Mouse (Mus musculus): ENCODE measurements around the gene Hsf2bp. TPM values are rescaled to one million over a fixed set of nuclear protein-coding genes. Genes with fewer than 3 reads are reported as not detected.

Gene Hsf2bp
- polyA plus RNA-seq, 1 experiment from 2014 or later: 0.30 TPM

DNA sequence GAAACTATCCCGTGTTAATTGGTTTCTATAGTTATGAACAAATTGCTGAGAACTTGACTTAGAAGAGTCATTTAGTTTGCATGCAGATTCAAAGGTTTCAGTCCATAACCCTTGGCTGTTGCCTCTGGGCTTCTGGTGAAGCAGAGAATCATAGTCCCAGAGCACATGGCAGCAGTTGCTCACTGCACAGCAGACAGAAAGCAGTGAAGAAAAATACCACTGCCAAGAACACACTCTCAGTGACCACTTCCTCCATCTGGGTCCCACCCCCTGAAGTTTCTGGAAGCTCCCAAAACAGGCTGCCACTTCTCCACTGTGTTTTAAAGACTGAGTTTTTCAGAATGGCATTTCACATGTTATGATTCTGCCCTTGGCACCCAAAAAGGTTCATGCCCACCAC, 67.3 kb downstream of the Hsf2bp start:
- Histone ChIP-seq H3K27me3 (ENCODE audit: insufficient read depth, poor library complexity, severe bottlenecking) (no peaks in the 10 kb centered on the region), H3K36me3 (no peaks in the 10 kb centered on the region), H3K4me1 (replicated peaks) (peaks cover 4% of the 10 kb centered on the region; the same call in 1 of the 2 replicates), H3K4me3 (no peak overlapping the region), H3K27ac (no peak overlapping the region), H3K9me3 (no peaks in the 10 kb centered on the region)
- 86% methylated on average over 1 of the region's 1 CpGs for WGBS
- DNase-seq (ENCODE audit: low spot score): no peak

GRCm38 (mm10) chr17:31967311-31967710, 68.8 kb downstream of the Hsf2bp start:
- H3K4me1 ChIP-seq (replicated peaks): peaks cover 4% of the 10 kb centered on the region; the same call in 1 of the 2 replicates
- WGBS: 78% methylated on average over 4 of the region's 4 CpGs
- H3K9me3 ChIP-seq: no peaks in the 10 kb centered on the region
- no peak for DNase-seq (ENCODE audit: low spot score)
- no peaks in the 10 kb centered on the region for H3K36me3 ChIP-seq
- H3K27me3 ChIP-seq (ENCODE audit: insufficient read depth, poor library complexity, severe bottlenecking): no peaks in the 10 kb centered on the region
- H3K4me3 ChIP-seq: no peak overlapping the region
- H3K27ac ChIP-seq: no peak overlapping the region

- peaks cover 4% of the 10 kb centered on the region; the same call in 1 of the 2 replicates for H3K4me1 ChIP-seq (replicated peaks)
- 90% methylated on average over 1 of the region's 1 CpGs for WGBS
Observed at GRCm38 (mm10) chr17:31966566-31966965, 69.6 kb downstream of the Hsf2bp start.

GRCm38 (mm10) chr17:31965623-31966022, 70.5 kb downstream of the Hsf2bp start:
- no peaks in the 10 kb centered on the region for H3K9me3 ChIP-seq
- WGBS: 32% methylated on average over 2 of the region's 2 CpGs
- H3K4me1 ChIP-seq (replicated peaks): peaks cover 4% of the 10 kb centered on the region; the same call in 1 of the 2 replicates
- peak; percentile 15 for DNase-seq (ENCODE audit: low spot score)
- no peak overlapping the region for H3K27ac ChIP-seq
- no peaks in the 10 kb centered on the region for H3K36me3 ChIP-seq
- no peaks in the 10 kb centered on the region for H3K27me3 ChIP-seq (ENCODE audit: insufficient read depth, poor library complexity, severe bottlenecking)
- no peak overlapping the region for H3K4me3 ChIP-seq

More at GRCm38 (mm10) chr17:31966566-31966965, 69.6 kb downstream of the Hsf2bp start:
- Histone ChIP-seq H3K4me3 (no peak overlapping the region), H3K27ac (no peak overlapping the region), H3K9me3 (no peaks in the 10 kb centered on the region), H3K36me3 (no peaks in the 10 kb centered on the region), H3K27me3 (ENCODE audit: insufficient read depth, poor library complexity, severe bottlenecking) (no peaks in the 10 kb centered on the region)
- DNase-seq (ENCODE audit: low spot score): no peak

DNA sequence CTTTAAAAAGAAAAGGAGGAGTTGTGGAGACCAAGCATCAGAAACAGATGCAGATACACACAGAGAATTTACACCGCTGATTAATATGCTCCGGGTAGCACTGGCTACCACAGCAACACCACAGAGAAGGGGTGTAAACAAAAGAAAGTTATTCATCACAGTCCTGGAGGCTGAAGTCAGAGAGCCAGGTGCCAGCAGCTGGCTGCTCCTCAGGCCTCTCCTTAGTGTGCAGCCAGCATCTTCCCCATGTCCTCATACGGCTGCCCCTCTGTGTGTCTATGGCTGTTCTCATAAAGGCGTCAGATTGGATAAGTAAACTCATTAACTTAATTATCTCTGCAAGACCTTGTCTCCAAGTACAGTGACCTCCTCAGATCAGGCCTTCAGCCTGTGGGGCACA, 73.2 kb downstream of the Hsf2bp start:
- Histone ChIP-seq H3K4me3 (no peak overlapping the region), H3K4me1 (replicated peaks) (peaks cover 4% of the 10 kb centered on the region; the same call in 1 of the 2 replicates), H3K27ac (no peak overlapping the region), H3K36me3 (no peaks in the 10 kb centered on the region), H3K9me3 (no peaks in the 10 kb centered on the region), H3K27me3 (ENCODE audit: insufficient read depth, poor library complexity, severe bottlenecking) (no peaks in the 10 kb centered on the region)
- 85% methylated on average over 4 of the region's 4 CpGs for WGBS
- no peak for DNase-seq (ENCODE audit: low spot score)

DNA sequence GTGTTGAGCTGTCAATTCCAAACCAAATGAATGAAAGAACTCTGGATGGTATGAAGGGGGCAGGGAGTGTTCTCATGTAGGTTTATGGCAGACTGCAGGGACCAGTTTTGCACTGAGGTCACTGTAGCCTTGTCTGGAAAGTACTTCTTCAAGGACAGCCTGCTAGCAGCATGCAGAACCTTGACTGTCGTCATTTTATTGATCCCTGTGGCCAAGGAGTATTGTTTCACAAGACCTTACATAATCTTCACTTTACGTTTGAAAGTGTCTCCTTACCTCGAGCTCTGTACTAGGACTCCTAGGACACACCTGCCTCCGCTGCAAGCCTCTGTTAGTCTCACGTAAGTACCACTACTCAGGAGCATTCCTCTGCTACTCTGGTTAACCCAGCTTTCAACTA, 73.9 kb downstream of the Hsf2bp start:
- 86% methylated on average over 5 of the region's 5 CpGs for WGBS
- DNase-seq (ENCODE audit: low spot score): no peak
- H3K9me3 ChIP-seq: no peaks in the 10 kb centered on the region
- H3K27ac ChIP-seq: no peak overlapping the region
- H3K36me3 ChIP-seq: no peaks in the 10 kb centered on the region
- H3K4me1 ChIP-seq (replicated peaks): peaks cover 4% of the 10 kb centered on the region; the same call in 1 of the 2 replicates
- H3K27me3 ChIP-seq (ENCODE audit: insufficient read depth, poor library complexity, severe bottlenecking): no peaks in the 10 kb centered on the region
- no peak overlapping the region for H3K4me3 ChIP-seq

DNA sequence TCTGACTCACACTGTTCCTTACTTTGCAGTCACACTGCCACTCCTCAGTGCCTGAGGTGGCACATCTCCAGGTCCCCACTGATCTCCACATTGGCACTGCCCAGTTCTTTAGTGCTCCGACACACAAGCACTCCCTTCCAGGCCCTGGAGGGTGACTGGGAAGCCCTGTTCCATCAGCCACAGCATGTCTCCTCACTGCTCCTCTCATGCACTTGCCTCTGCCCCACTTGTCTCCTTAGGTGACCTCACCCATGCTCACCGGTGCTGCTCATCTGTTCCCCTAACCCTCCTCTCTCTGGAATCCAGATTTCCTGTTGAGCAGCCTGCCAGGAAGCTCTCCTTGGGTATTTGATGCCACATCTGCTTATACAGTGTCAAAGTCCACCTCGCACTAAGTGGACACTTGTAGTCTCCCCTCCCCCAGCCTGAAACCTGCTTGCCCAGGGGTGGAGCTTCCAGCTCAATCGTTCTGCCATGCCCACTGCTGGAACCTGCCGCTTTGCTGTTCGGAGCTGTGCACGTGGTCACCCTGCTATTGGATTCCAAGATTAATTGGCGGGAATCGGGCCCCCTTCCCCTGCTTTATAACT, 81.5 kb downstream of the Hsf2bp start:
- H3K27ac ChIP-seq: no peak overlapping the region
- 0 out of 2 replicates have a peak, but pooled peaks cover 5% of the 10 kb centered on the region for H3K9me3 ChIP-seq
- H3K4me1 ChIP-seq (replicated peaks): no peaks in the 10 kb centered on the region
- H3K27me3 ChIP-seq (ENCODE audit: insufficient read depth, poor library complexity, severe bottlenecking): no peaks in the 10 kb centered on the region
- 95% methylated on average over 9 of the region's 9 CpGs for WGBS
- H3K4me3 ChIP-seq: no peak overlapping the region
- no peaks in the 10 kb centered on the region for H3K36me3 ChIP-seq
- DNase-seq (ENCODE audit: low spot score): no peak

DNA sequence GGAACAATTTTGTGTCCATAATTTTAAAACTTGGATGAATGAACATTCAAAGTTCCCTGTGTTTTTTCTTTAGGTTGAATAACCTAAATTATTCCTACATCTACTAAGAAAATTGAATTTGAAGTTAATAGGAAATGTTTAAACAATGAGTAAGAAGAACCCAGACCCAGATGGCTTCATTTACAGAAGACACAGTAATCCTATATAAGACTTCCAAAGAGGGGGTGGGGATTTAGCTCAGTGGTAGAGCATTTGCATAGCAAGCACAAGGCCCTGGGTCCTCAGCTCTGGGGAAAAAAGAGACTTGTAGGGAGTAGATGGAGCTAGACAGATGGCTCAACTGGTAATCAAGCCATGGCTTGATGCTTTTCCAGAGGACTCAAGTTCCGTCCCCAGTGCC, 87.1 kb downstream of the Hsf2bp start:
- Histone ChIP-seq H3K36me3 (no peaks in the 10 kb centered on the region), H3K27me3 (ENCODE audit: insufficient read depth, poor library complexity, severe bottlenecking) (no peaks in the 10 kb centered on the region), H3K9me3 (no peaks in the 10 kb centered on the region), H3K27ac (no peak overlapping the region), H3K4me3 (no peak overlapping the region), H3K4me1 (replicated peaks) (no peaks in the 10 kb centered on the region)
- DNase-seq (ENCODE audit: low spot score): no peak
- WGBS: 72% methylated on average over 1 of the region's 1 CpGs

GRCm38 (mm10) chr17:31946436-31946835, 89.7 kb downstream of the Hsf2bp start:
- no peak overlapping the region for H3K27ac ChIP-seq
- WGBS: 94% methylated on average over 9 of the region's 9 CpGs

GRCm38 (mm10) chr17:31943881-31944539, 92.1 kb downstream of the Hsf2bp start:
- no peaks in the 10 kb centered on the region for H3K9me3 ChIP-seq
- DNase-seq (ENCODE audit: low spot score): no peak
- H3K27me3 ChIP-seq (ENCODE audit: insufficient read depth, poor library complexity, severe bottlenecking): no peaks in the 10 kb centered on the region
- H3K4me1 ChIP-seq (replicated peaks): peaks cover 4% of the 10 kb centered on the region; the same call in 1 of the 2 replicates
- H3K27ac ChIP-seq: no peak overlapping the region
- no peak overlapping the region for H3K4me3 ChIP-seq
- no peaks in the 10 kb centered on the region for H3K36me3 ChIP-seq
- WGBS: 84% methylated on average over 10 of the region's 10 CpGs

More at GRCm38 (mm10) chr17:31946436-31946835, 89.7 kb downstream of the Hsf2bp start:
- no peaks in the 10 kb centered on the region for H3K4me1 ChIP-seq (replicated peaks)
- H3K27me3 ChIP-seq (ENCODE audit: insufficient read depth, poor library complexity, severe bottlenecking): no peaks in the 10 kb centered on the region
- H3K4me3 ChIP-seq: no peak overlapping the region
- H3K36me3 ChIP-seq: no peaks in the 10 kb centered on the region
- DNase-seq (ENCODE audit: low spot score): no peak
- H3K9me3 ChIP-seq: no peaks in the 10 kb centered on the region

DNA sequence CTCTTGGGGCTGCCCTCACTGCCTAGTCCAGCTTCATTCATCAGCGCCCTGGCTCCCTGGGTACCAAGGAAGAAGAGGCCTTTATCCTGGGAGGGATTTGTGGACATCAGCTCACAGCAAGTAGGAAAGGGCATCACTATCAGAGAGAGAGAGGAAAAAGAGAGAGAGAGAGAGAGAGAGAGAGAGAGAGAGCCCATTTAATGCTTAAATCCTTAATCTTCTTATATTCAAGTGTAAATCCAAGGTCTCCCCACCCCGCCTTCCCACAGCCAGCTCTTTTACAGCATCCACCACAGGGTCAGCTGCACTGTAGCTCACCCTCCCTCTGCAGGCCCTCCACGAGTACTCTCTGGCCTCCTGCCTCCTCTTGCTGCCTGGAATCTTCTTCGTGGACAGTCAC, 94.5 kb downstream of the Hsf2bp start:
- no peaks in the 10 kb centered on the region for H3K9me3 ChIP-seq
- no peak overlapping the region for H3K4me3 ChIP-seq
- DNase-seq (ENCODE audit: low spot score): no peak
- H3K27me3 ChIP-seq (ENCODE audit: insufficient read depth, poor library complexity, severe bottlenecking): no peaks in the 10 kb centered on the region
- peaks cover 19% of the 10 kb centered on the region for H3K4me1 ChIP-seq (replicated peaks)
- no peaks in the 10 kb centered on the region for H3K36me3 ChIP-seq
- WGBS: 59% methylated on average over 4 of the region's 4 CpGs
- H3K27ac ChIP-seq: no peak overlapping the region

- no peak for DNase-seq (ENCODE audit: low spot score)
- Histone ChIP-seq H3K4me3 (no peak overlapping the region), H3K27ac (no peak overlapping the region), H3K9me3 (no peaks in the 10 kb centered on the region), H3K4me1 (replicated peaks) (peaks cover 24% of the 10 kb centered on the region), H3K27me3 (ENCODE audit: insufficient read depth, poor library complexity, severe bottlenecking) (no peaks in the 10 kb centered on the region), H3K36me3 (no peaks in the 10 kb centered on the region)
- 86% methylated on average over 4 of the region's 4 CpGs for WGBS
Observed at GRCm38 (mm10) chr17:31940607-31941006, 95.5 kb downstream of the Hsf2bp start.

DNA sequence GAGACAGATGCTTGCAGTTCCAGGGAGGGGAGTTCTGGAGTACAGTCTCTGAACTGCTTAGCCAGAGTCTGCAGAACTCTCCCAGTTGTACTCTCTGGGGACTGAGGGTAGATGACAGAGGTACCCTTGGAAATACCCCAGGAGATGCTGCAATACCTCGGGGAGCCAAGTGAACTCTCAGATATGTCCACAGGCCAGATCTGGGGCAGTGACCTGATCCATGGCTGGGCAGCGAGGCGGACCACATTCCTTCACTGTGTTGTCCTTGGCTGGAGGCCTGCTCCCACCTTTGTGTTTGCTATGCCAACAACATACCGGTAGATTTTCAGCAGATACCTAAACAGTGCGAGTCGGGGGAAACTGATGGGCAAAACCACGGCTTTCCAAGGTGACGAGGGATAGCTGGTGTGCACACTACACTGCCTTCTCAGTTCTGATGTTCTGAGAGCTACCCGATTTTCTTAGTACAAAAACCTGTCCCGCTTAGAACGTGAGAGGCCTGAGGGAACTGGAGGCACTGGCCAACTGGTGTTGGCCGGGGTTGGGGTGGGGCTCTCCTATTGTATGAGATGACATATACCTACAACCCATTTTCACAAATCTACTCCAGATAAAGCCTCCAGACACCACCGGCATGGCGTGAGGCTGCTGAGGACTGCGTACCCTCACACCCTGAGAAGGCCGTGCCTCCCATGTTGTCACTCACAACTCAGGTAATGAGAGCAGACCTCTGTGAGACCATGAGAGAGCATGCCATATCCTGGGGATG, 96.7 kb downstream of the Hsf2bp start:
- Histone ChIP-seq H3K36me3 (no peaks in the 10 kb centered on the region), H3K4me1 (replicated peaks) (peaks cover 32% of the 10 kb centered on the region), H3K9me3 (no peaks in the 10 kb centered on the region), H3K27me3 (ENCODE audit: insufficient read depth, poor library complexity, severe bottlenecking) (no peaks in the 10 kb centered on the region), H3K4me3 (no peak overlapping the region), H3K27ac (0 out of 2 replicates have a peak overlapping the region, but pooled peaks have one; percentile 23)
- DNase-seq (ENCODE audit: low spot score): no peak
- 87% methylated on average over 16 of the region's 16 CpGs for WGBS

Data from hindbrain, embryonic 10.5 days (tissue).